Mouse (Mus musculus): ENCODE measurements around the gene Wdr70.

GRCm38 (mm10) chr15:8027503-8027902 lies 71.5 kb downstream of the Wdr70 start:
- TF ChIP-seq PAX5 (IDR thresholded peaks at IDR 0.05; ENCODE audit: low read length) (no peak), KAT2A (IDR thresholded peaks at IDR 0.05; ENCODE audit: insufficient replicate concordance, low read length) (no peak), SMC3 (IDR thresholded peaks at IDR 0.05; ENCODE audit: low read depth, low read length) (peak; percentile 9; the same call in 1 of the 2 replicates), JUND (conservative IDR thresholded peaks at IDR 0.05; ENCODE audit: low read depth, low read length) (no peak), POLR2A (IDR thresholded peaks at IDR 0.05; ENCODE audit: low read depth, low read length) (no peak), TCF12 (IDR thresholded peaks at IDR 0.05; ENCODE audit: low read depth, low read length) (no peak), USF1 (IDR thresholded peaks at IDR 0.05; ENCODE audit: low read depth, low read length) (no peak)
